Mouse (Mus musculus): Measurements from ENCODE around the gene Pias1. TPM values are rescaled to one million over a fixed set of nuclear protein-coding genes. Genes with fewer than 3 reads are reported as not detected.
A peak's percentile ranks its signal among the peaks of the same experiment; 100 is the strongest.

The Pias1 gene
- polyA plus RNA-seq, 1 experiment from 2014 or later: 60.7 TPM

GRCm38 (mm10) chr9:62847694-62848093 is 140.0 kb downstream of the Pias1 start:
- 4% methylated on average over 3 of the region's 3 CpGs for WGBS
- peak; percentile 55; the same call in 1 of the 2 replicates for ATAC-seq (replicated peaks; ENCODE audit: insufficient number of reproducible peaks, low FRiP score, low TSS enrichment, low read depth)
- H3K27me3 ChIP-seq (ENCODE audit: control insufficient read depth, insufficient read depth, low read length): no peaks in the 10 kb centered on the region
- no peak overlapping the region for H3K9ac ChIP-seq (replicated peaks; ENCODE audit: low read length)
- no peak overlapping the region for H3K4me2 ChIP-seq (ENCODE audit: low read depth, low read length)
- no peaks in the 10 kb centered on the region for H3K36me3 ChIP-seq (replicated peaks; ENCODE audit: control insufficient read depth, insufficient read depth, low read depth, low read length)
- H3K9me3 ChIP-seq (replicated peaks; ENCODE audit: control insufficient read depth, low read length): no peaks in the 10 kb centered on the region
- H3K4me3 ChIP-seq (ENCODE audit: low read depth, low read length): no peak overlapping the region
- no peak overlapping the region for H3K27ac ChIP-seq (replicated peaks; ENCODE audit: low read depth, low read length)
- DNase-seq (ENCODE audit: low spot score): peak; percentile 90
- H3K4me1 ChIP-seq (ENCODE audit: control insufficient read depth, insufficient read depth, low read length): no peaks in the 10 kb centered on the region

GRCm38 (mm10) chr9:62844461-62844860 is 143.3 kb downstream of the Pias1 start:
- Histone ChIP-seq H3K9me3 (replicated peaks; ENCODE audit: control insufficient read depth, low read length) (no peaks in the 10 kb centered on the region), H3K9ac (replicated peaks; ENCODE audit: low read length) (no peak overlapping the region), H3K4me3 (ENCODE audit: low read depth, low read length) (no peak overlapping the region), H3K27me3 (ENCODE audit: control insufficient read depth, insufficient read depth, low read length) (no peaks in the 10 kb centered on the region), H3K36me3 (replicated peaks; ENCODE audit: control insufficient read depth, insufficient read depth, low read depth, low read length) (no peaks in the 10 kb centered on the region), H3K27ac (replicated peaks; ENCODE audit: low read depth, low read length) (no peak overlapping the region), H3K4me2 (ENCODE audit: low read depth, low read length) (no peak overlapping the region), H3K4me1 (ENCODE audit: control insufficient read depth, insufficient read depth, low read length) (no peaks in the 10 kb centered on the region)
- ATAC-seq (replicated peaks; ENCODE audit: insufficient number of reproducible peaks, low FRiP score, low TSS enrichment, low read depth) (no peak), DNase-seq (ENCODE audit: low spot score) (no peak)
- 95% methylated on average over 5 of the region's 5 CpGs for WGBS

- Histone ChIP-seq H3K27ac (replicated peaks; ENCODE audit: low read depth, low read length) (no peak overlapping the region), H3K27me3 (ENCODE audit: control insufficient read depth, insufficient read depth, low read length) (no peaks in the 10 kb centered on the region), H3K36me3 (replicated peaks; ENCODE audit: control insufficient read depth, insufficient read depth, low read depth, low read length) (no peaks in the 10 kb centered on the region), H3K9ac (replicated peaks; ENCODE audit: low read length) (no peak overlapping the region), H3K4me1 (ENCODE audit: control insufficient read depth, insufficient read depth, low read length) (peaks cover 3% of the 10 kb centered on the region; the same call in 1 of the 2 replicates), H3K9me3 (replicated peaks; ENCODE audit: control insufficient read depth, low read length) (no peaks in the 10 kb centered on the region), H3K4me3 (ENCODE audit: low read depth, low read length) (no peak overlapping the region), H3K4me2 (ENCODE audit: low read depth, low read length) (no peak overlapping the region)
- WGBS: 77% methylated on average over 10 of the region's 10 CpGs
- no peak for ATAC-seq (replicated peaks; ENCODE audit: insufficient number of reproducible peaks, low FRiP score, low TSS enrichment, low read depth)
- DNase-seq (ENCODE audit: low spot score): no peak
Measured at GRCm38 (mm10) chr9:62843356-62844024, 144.2 kb downstream of the Pias1 start.

GRCm38 (mm10) chr9:62839172-62839770 is 148.5 kb downstream of the Pias1 start:
- peaks cover 3% of the 10 kb centered on the region; the same call in 1 of the 2 replicates for H3K4me1 ChIP-seq (ENCODE audit: control insufficient read depth, insufficient read depth, low read length)
- WGBS: 17% methylated on average over 14 of the region's 14 CpGs
- DNase-seq (ENCODE audit: low spot score): no peak

DNA sequence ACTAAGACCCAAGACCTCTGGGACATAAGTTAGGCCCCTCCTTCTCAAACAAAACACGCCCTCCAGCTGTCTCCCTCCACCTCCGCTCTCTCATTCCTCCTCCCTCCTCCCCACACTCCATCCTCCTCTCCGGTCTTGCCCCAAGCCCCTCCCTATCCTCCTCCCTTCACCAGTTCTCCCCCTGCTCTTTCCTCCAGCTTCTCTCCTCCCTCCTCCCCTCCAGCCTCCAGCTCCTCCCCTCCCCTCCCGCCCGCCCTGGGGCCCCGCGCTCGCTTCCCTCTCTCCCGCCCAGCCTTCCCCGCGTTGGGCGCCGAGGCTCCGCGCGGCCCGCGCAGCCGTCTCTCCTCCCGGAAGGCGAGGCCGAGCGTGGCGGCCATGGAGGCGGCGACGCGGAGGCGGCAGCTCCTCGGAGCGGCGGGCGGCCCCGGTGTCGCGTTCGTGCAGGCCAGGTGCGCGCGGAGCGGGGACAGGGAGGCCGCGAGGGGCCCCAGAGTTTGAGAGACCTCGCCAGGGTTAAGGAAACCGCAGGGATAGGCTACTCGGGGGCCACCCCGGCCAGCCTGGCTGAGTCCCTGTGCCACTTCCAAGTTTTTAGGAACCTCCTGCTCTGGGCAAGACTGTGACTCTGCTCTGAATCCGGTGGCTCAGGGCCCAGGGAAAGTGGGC is 149.1 kb downstream of the Pias1 start, which contains the start of gene Cln6:
Cln6 (plus strand) TSS at position 280 of the 666 bp plus-strand sequence.
- H3K36me3 ChIP-seq (replicated peaks; ENCODE audit: control insufficient read depth, insufficient read depth, low read depth, low read length): no peaks in the 10 kb centered on the region
- H3K9me3 ChIP-seq (replicated peaks; ENCODE audit: control insufficient read depth, low read length): no peaks in the 10 kb centered on the region
- H3K4me2 ChIP-seq (ENCODE audit: low read depth, low read length): peak within 1 kb of the TSS; percentile 87
- peak within 1 kb of the TSS; percentile 57; the same call in 1 of the 2 replicates for H3K27ac ChIP-seq (replicated peaks; ENCODE audit: low read depth, low read length)
- no peaks in the 10 kb centered on the region for H3K27me3 ChIP-seq (ENCODE audit: control insufficient read depth, insufficient read depth, low read length)
- ATAC-seq (replicated peaks; ENCODE audit: insufficient number of reproducible peaks, low FRiP score, low TSS enrichment, low read depth) (peak; percentile 82), DNase-seq (ENCODE audit: low spot score) (peak; percentile 89)
- H3K4me3 ChIP-seq (ENCODE audit: low read depth, low read length): peak within 1 kb of the TSS; percentile 66
- WGBS: 0% methylated on average over 25 of the region's 48 CpGs
- peaks cover 3% of the 10 kb centered on the region; the same call in 1 of the 2 replicates for H3K4me1 ChIP-seq (ENCODE audit: control insufficient read depth, insufficient read depth, low read length)
- H3K9ac ChIP-seq (replicated peaks; ENCODE audit: low read length): peak within 1 kb of the TSS; percentile 92

More at GRCm38 (mm10) chr9:62839172-62839770, 148.5 kb downstream of the Pias1 start:
- Histone ChIP-seq H3K4me2 (ENCODE audit: low read depth, low read length) (peak overlapping the region; percentile 87), H3K9me3 (replicated peaks; ENCODE audit: control insufficient read depth, low read length) (no peaks in the 10 kb centered on the region), H3K9ac (replicated peaks; ENCODE audit: low read length) (peak overlapping the region; percentile 92), H3K4me3 (ENCODE audit: low read depth, low read length) (peak overlapping the region; percentile 66), H3K27ac (replicated peaks; ENCODE audit: low read depth, low read length) (no peak overlapping the region; the same call in 1 of the 2 replicates), H3K27me3 (ENCODE audit: control insufficient read depth, insufficient read depth, low read length) (no peaks in the 10 kb centered on the region), H3K36me3 (replicated peaks; ENCODE audit: control insufficient read depth, insufficient read depth, low read depth, low read length) (no peaks in the 10 kb centered on the region)
- ATAC-seq (replicated peaks; ENCODE audit: insufficient number of reproducible peaks, low FRiP score, low TSS enrichment, low read depth): no peak

- H3K9ac ChIP-seq (replicated peaks; ENCODE audit: low read length): no peak overlapping the region
- peak overlapping the region; percentile 87 for H3K4me2 ChIP-seq (ENCODE audit: low read depth, low read length)
- peaks cover 3% of the 10 kb centered on the region; the same call in 1 of the 2 replicates for H3K4me1 ChIP-seq (ENCODE audit: control insufficient read depth, insufficient read depth, low read length)
- DNase-seq (ENCODE audit: low spot score) (no peak), ATAC-seq (replicated peaks; ENCODE audit: insufficient number of reproducible peaks, low FRiP score, low TSS enrichment, low read depth) (peak; percentile 5; the same call in 1 of the 2 replicates)
- H3K36me3 ChIP-seq (replicated peaks; ENCODE audit: control insufficient read depth, insufficient read depth, low read depth, low read length): no peaks in the 10 kb centered on the region
- H3K4me3 ChIP-seq (ENCODE audit: low read depth, low read length): peak overlapping the region; percentile 66
- no peak overlapping the region for H3K27ac ChIP-seq (replicated peaks; ENCODE audit: low read depth, low read length)
- H3K27me3 ChIP-seq (ENCODE audit: control insufficient read depth, insufficient read depth, low read length): no peaks in the 10 kb centered on the region
- WGBS: 22% methylated on average over 8 of the region's 8 CpGs
- H3K9me3 ChIP-seq (replicated peaks; ENCODE audit: control insufficient read depth, low read length): no peaks in the 10 kb centered on the region
Measured at GRCm38 (mm10) chr9:62838146-62838505, 149.6 kb downstream of the Pias1 start.

GRCm38 (mm10) chr9:62837611-62838010 is 150.1 kb downstream of the Pias1 start:
- Histone ChIP-seq H3K27me3 (ENCODE audit: control insufficient read depth, insufficient read depth, low read length) (no peaks in the 10 kb centered on the region), H3K4me1 (ENCODE audit: control insufficient read depth, insufficient read depth, low read length) (peaks cover 3% of the 10 kb centered on the region; the same call in 1 of the 2 replicates), H3K4me3 (ENCODE audit: low read depth, low read length) (no peak overlapping the region), H3K9ac (replicated peaks; ENCODE audit: low read length) (no peak overlapping the region), H3K9me3 (replicated peaks; ENCODE audit: control insufficient read depth, low read length) (no peaks in the 10 kb centered on the region), H3K36me3 (replicated peaks; ENCODE audit: control insufficient read depth, insufficient read depth, low read depth, low read length) (no peaks in the 10 kb centered on the region), H3K27ac (replicated peaks; ENCODE audit: low read depth, low read length) (no peak overlapping the region), H3K4me2 (ENCODE audit: low read depth, low read length) (no peak overlapping the region)
- ATAC-seq (replicated peaks; ENCODE audit: insufficient number of reproducible peaks, low FRiP score, low TSS enrichment, low read depth): no peak
- no peak for DNase-seq (ENCODE audit: low spot score)
- 48% methylated on average over 3 of the region's 3 CpGs for WGBS

Data from embryonic facial prominence, embryonic 11.5 days (tissue).